Mouse (Mus musculus): ENCODE data around the gene 1700015F17Rik. TPM values are rescaled to one million over a fixed set of nuclear protein-coding genes. Genes with fewer than 3 reads are reported as not detected.

1700015F17Rik gene
- not detected in 2 replicates for polyA plus RNA-seq (2015; fragmentation: Nextera tagmentation; extraction: Ambion mirVana)

GRCm38 (mm10) chr5:5479043-5479442, at the start of gene 1700015F17Rik:
Gene 1700015F17Rik, minus strand, starts transcription at chr5:5479143.
- no peaks in the 10 kb centered on the region for H3K36me3 ChIP-seq
- ATAC-seq (ENCODE audit: extremely low read depth, insufficient number of reproducible peaks, low FRiP score, low TSS enrichment), result no peak
- H3K9me3 ChIP-seq, result no peaks in the 10 kb centered on the region
- 85% methylated on average over 6 of the region's 6 CpGs for WGBS
- peaks cover 7% of the 10 kb centered on the region; the same call in 1 of the 2 replicates for H3K4me1 ChIP-seq
- no peak within 1 kb of the TSS for H3K4me3 ChIP-seq
- no peak within 1 kb of the TSS for H3K4me2 ChIP-seq
- 0 out of 2 replicates have a peak, but pooled peaks cover 4% of the 10 kb centered on the region for H3K27me3 ChIP-seq (replicated peaks)
- H3K27ac ChIP-seq (replicated peaks), result no peak within 1 kb of the TSS
- no peak within 1 kb of the TSS for H3K9ac ChIP-seq

GRCm38 (mm10) chr5:5515411-5515810, 36.5 kb upstream of the 1700015F17Rik start:
- peaks cover 6% of the 10 kb centered on the region for H3K36me3 ChIP-seq
- H3K4me3 ChIP-seq, result no peak overlapping the region
- H3K27me3 ChIP-seq (replicated peaks), result peaks cover 7% of the 10 kb centered on the region; the same call in 1 of the 2 replicates
- no peaks in the 10 kb centered on the region for H3K9me3 ChIP-seq
- peaks cover 12% of the 10 kb centered on the region for H3K4me1 ChIP-seq
- ATAC-seq (ENCODE audit: extremely low read depth, insufficient number of reproducible peaks, low FRiP score, low TSS enrichment), result no peak
- H3K27ac ChIP-seq (replicated peaks), result no peak overlapping the region
- WGBS, result 78% methylated on average over 5 of the region's 5 CpGs
- H3K4me2 ChIP-seq, result peak overlapping the region; percentile 87
- no peak overlapping the region for H3K9ac ChIP-seq

GRCm38 (mm10) chr5:5514196-5515076, 35.5 kb upstream of the 1700015F17Rik start, which contains the start of gene Cldn12:
Gene Cldn12, minus strand, starts transcription at chr5:5514958.
- Histone ChIP-seq H3K27ac (replicated peaks) (peak within 1 kb of the TSS; percentile 97), H3K4me2 (peak within 1 kb of the TSS; percentile 87), H3K36me3 (peaks cover 9% of the 10 kb centered on the region), H3K4me1 (peaks cover 14% of the 10 kb centered on the region), H3K4me3 (peak within 1 kb of the TSS; percentile 70), H3K27me3 (replicated peaks) (peaks cover 7% of the 10 kb centered on the region; the same call in 1 of the 2 replicates), H3K9ac (peak within 1 kb of the TSS; percentile 90), H3K9me3 (no peaks in the 10 kb centered on the region)
- peak; percentile 87 for ATAC-seq (ENCODE audit: extremely low read depth, insufficient number of reproducible peaks, low FRiP score, low TSS enrichment)
- WGBS, result under 1% methylated on average over 78 of the region's 79 CpGs

GRCm38 (mm10) chr5:5511401-5511800, 32.5 kb upstream of the 1700015F17Rik start:
- no peak for ATAC-seq (ENCODE audit: extremely low read depth, insufficient number of reproducible peaks, low FRiP score, low TSS enrichment)
- Histone ChIP-seq H3K36me3 (peaks cover 31% of the 10 kb centered on the region), H3K9ac (no peak overlapping the region), H3K4me2 (no peak overlapping the region), H3K4me3 (no peak overlapping the region), H3K27ac (replicated peaks) (0 out of 2 replicates have a peak overlapping the region, but pooled peaks have one; percentile 16), H3K4me1 (peaks cover 14% of the 10 kb centered on the region), H3K9me3 (no peaks in the 10 kb centered on the region), H3K27me3 (replicated peaks) (no peaks in the 10 kb centered on the region)
- 82% methylated on average over 3 of the region's 3 CpGs for WGBS

GRCm38 (mm10) chr5:5510989-5511388, 32.0 kb upstream of the 1700015F17Rik start:
- Histone ChIP-seq H3K4me1 (peaks cover 14% of the 10 kb centered on the region), H3K9ac (no peak overlapping the region), H3K27me3 (replicated peaks) (no peaks in the 10 kb centered on the region), H3K4me2 (peak overlapping the region; percentile 26; the same call in 1 of the 2 replicates), H3K27ac (replicated peaks) (peak overlapping the region; percentile 16; the same call in 1 of the 2 replicates), H3K36me3 (peaks cover 34% of the 10 kb centered on the region), H3K4me3 (no peak overlapping the region), H3K9me3 (no peaks in the 10 kb centered on the region)
- 60% methylated on average over 5 of the region's 5 CpGs for WGBS
- no peak for ATAC-seq (ENCODE audit: extremely low read depth, insufficient number of reproducible peaks, low FRiP score, low TSS enrichment)

GRCm38 (mm10) chr5:5510304-5510887, 31.5 kb upstream of the 1700015F17Rik start:
- 66% methylated on average over 10 of the region's 10 CpGs for WGBS
- ATAC-seq (ENCODE audit: extremely low read depth, insufficient number of reproducible peaks, low FRiP score, low TSS enrichment), result no peak
- H3K4me2 ChIP-seq, result peak overlapping the region; percentile 26; the same call in 1 of the 2 replicates

GRCm38 (mm10) chr5:5508231-5508630, 29.3 kb upstream of the 1700015F17Rik start:
- H3K9me3 ChIP-seq, result no peaks in the 10 kb centered on the region
- H3K4me3 ChIP-seq, result no peak overlapping the region
- H3K27me3 ChIP-seq (replicated peaks), result no peaks in the 10 kb centered on the region
- peaks cover 56% of the 10 kb centered on the region for H3K36me3 ChIP-seq
- H3K9ac ChIP-seq, result no peak overlapping the region
- no peak for ATAC-seq (ENCODE audit: extremely low read depth, insufficient number of reproducible peaks, low FRiP score, low TSS enrichment)
- peaks cover 8% of the 10 kb centered on the region for H3K4me1 ChIP-seq
- no peak overlapping the region for H3K27ac ChIP-seq (replicated peaks)
- 78% methylated on average over 10 of the region's 10 CpGs for WGBS
- no peak overlapping the region for H3K4me2 ChIP-seq

More at GRCm38 (mm10) chr5:5510304-5510887, 31.5 kb upstream of the 1700015F17Rik start:
- H3K27ac ChIP-seq (replicated peaks), result no peak overlapping the region
- peaks cover 14% of the 10 kb centered on the region for H3K4me1 ChIP-seq
- H3K36me3 ChIP-seq, result peaks cover 40% of the 10 kb centered on the region
- H3K9me3 ChIP-seq, result no peaks in the 10 kb centered on the region
- no peak overlapping the region for H3K4me3 ChIP-seq
- no peak overlapping the region for H3K9ac ChIP-seq
- no peaks in the 10 kb centered on the region for H3K27me3 ChIP-seq (replicated peaks)

GRCm38 (mm10) chr5:5507701-5508225, 28.8 kb upstream of the 1700015F17Rik start:
- H3K4me2 ChIP-seq, result no peak overlapping the region
- WGBS, result 61% methylated on average over 20 of the region's 20 CpGs
- H3K9ac ChIP-seq, result no peak overlapping the region
- peaks cover 8% of the 10 kb centered on the region for H3K4me1 ChIP-seq
- H3K27ac ChIP-seq (replicated peaks), result no peak overlapping the region
- no peaks in the 10 kb centered on the region for H3K9me3 ChIP-seq
- H3K4me3 ChIP-seq, result no peak overlapping the region
- no peaks in the 10 kb centered on the region for H3K27me3 ChIP-seq (replicated peaks)
- H3K36me3 ChIP-seq, result peaks cover 56% of the 10 kb centered on the region
- ATAC-seq (ENCODE audit: extremely low read depth, insufficient number of reproducible peaks, low FRiP score, low TSS enrichment), result no peak

GRCm38 (mm10) chr5:5504456-5504855, 25.5 kb upstream of the 1700015F17Rik start:
- no peaks in the 10 kb centered on the region for H3K4me1 ChIP-seq
- no peaks in the 10 kb centered on the region for H3K9me3 ChIP-seq
- H3K9ac ChIP-seq, result no peak overlapping the region
- H3K27ac ChIP-seq (replicated peaks), result no peak overlapping the region
- ATAC-seq (ENCODE audit: extremely low read depth, insufficient number of reproducible peaks, low FRiP score, low TSS enrichment), result no peak
- WGBS, result 86% methylated on average over 13 of the region's 13 CpGs
- H3K27me3 ChIP-seq (replicated peaks), result no peaks in the 10 kb centered on the region
- no peak overlapping the region for H3K4me3 ChIP-seq
- H3K36me3 ChIP-seq, result peaks cover 47% of the 10 kb centered on the region
- no peak overlapping the region for H3K4me2 ChIP-seq

- no peak for ATAC-seq (ENCODE audit: extremely low read depth, insufficient number of reproducible peaks, low FRiP score, low TSS enrichment)
- Histone ChIP-seq H3K27me3 (replicated peaks) (no peaks in the 10 kb centered on the region), H3K4me3 (no peak overlapping the region), H3K9ac (no peak overlapping the region), H3K4me1 (no peaks in the 10 kb centered on the region), H3K4me2 (no peak overlapping the region), H3K9me3 (no peaks in the 10 kb centered on the region), H3K36me3 (peaks cover 44% of the 10 kb centered on the region), H3K27ac (replicated peaks) (no peak overlapping the region)
- WGBS, result 82% methylated on average over 4 of the region's 4 CpGs
Observed at GRCm38 (mm10) chr5:5503381-5503780, 24.4 kb upstream of the 1700015F17Rik start.

GRCm38 (mm10) chr5:5501583-5501982, 22.6 kb upstream of the 1700015F17Rik start:
- H3K4me1 ChIP-seq, result no peaks in the 10 kb centered on the region
- no peak overlapping the region for H3K27ac ChIP-seq (replicated peaks)
- H3K9me3 ChIP-seq, result no peaks in the 10 kb centered on the region
- WGBS, result 83% methylated on average over 2 of the region's 2 CpGs
- no peak overlapping the region for H3K4me3 ChIP-seq
- H3K4me2 ChIP-seq, result no peak overlapping the region
- peaks cover 27% of the 10 kb centered on the region for H3K36me3 ChIP-seq
- no peaks in the 10 kb centered on the region for H3K27me3 ChIP-seq (replicated peaks)
- no peak overlapping the region for H3K9ac ChIP-seq
- no peak for ATAC-seq (ENCODE audit: extremely low read depth, insufficient number of reproducible peaks, low FRiP score, low TSS enrichment)
